Mouse (Mus musculus) heart, adult 10 weeks (tissue): Measurements from ENCODE around the gene Tmem150b. TPM values are rescaled to one million over a fixed set of nuclear protein-coding genes. Genes with fewer than 3 reads are reported as not detected.

Experiments
- polyA plus RNA-seq: library from polyadenylated mRNA; stranded (reverse); fragments of 350-450 nt; fragmentation: Illumina TruSeq; extraction: RNeasy Lipid Tissue Mini Kit (QIAGEN cat#74804); gene quantifications from one replicate; pipeline ENCODE4 v1.2.3, GENCODE M21; 2014; ENCODE audit warnings: low read depth, low replicate concordance

The Tmem150b gene
- not detected for polyA plus RNA-seq

DNA sequence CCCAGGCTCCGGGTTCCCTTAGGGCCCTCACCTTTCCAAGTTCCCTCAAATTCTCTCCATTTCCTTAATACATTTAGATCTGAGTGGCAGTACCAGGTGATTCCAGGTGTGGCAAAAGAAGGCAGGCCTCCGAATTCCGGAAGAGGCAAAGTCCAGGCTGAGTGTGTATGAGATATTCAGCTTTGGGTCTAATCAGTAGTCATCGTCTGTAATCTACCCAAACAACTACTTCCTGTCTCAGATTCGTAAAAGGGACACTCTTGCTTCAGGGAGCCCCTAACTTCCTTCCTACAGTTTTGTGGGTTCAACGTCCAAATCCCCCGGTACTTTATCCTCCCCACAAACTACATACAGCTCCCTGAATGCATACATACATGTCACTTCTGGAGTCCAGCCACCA, at the start of gene Tmem150b:
Gene Tmem150b, minus strand, starts transcription at position 81 of the 400 bp plus-strand sequence.

DNA sequence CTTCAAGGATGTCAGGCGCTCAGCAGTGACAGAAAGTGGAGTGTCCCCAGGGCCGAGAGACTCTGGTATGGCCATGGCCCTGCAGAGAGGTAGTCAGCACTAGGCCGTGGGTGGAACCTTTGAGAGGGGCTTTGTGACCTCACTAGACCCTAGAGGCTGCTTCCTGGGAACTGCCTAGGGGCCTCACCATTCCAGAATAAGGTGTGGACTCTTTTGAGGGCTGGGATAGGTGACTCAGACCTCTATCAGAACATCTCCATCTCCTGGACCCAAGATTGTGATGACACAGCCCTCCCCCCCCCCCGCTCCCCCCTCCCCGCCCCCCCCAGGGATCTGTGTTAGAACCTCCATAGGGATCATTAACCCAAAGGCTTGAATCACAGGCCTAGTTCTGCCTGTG, 46.2 kb upstream of the Tmem150b start, which contains the start of gene Fam71e2:
Gene Fam71e2, minus strand, starts transcription at position 101 of the 400 bp plus-strand sequence.

GRCm38 (mm10) chr7:4752821-4753570, 27.9 kb upstream of the Tmem150b start, which contains the start of gene Cox6b2:
Gene Cox6b2, minus strand, starts transcription at chr7:4753094.

DNA sequence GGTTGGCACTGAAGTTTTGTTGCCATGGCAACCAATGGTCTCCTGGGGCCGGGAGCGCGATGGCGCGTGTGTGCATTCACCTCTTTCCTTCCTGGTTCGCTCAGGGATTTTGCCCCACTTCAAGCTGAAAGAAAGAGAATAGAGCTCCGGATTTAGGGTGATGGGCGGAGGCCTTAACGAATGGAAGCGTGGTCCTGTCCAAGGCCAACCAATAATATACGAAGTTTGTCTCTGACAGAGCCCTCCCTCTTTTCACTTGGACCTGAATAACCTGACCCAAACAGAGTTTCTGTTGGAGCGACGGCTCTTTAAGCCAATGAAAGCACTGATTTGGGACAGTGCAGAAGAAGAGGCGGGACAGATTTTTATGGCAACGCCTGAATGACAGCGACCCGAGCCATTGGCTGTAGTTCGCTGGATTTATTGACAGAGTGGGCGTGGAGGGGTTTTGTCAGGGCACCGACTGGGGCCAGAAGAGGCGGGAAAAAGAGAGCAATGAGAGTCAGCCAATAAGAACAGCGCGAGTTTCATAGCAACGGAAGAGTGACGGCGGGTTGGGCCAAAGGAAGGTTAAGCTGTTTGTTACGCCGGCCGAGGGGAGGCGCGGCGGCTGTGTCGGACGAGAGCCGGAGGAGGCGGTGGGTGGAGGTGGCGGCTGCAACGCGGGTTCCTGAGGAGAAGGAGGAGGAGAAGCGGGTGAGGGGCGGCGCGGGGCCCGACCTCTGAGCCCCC, 14.7 kb upstream of the Tmem150b start, which contains the start of gene Kmt5c:
Gene Kmt5c, plus strand, starts transcription at position 572 of the 732 bp plus-strand sequence.

GRCm38 (mm10) chr7:4690387-4690786, 34.7 kb downstream of the Tmem150b start, which contains the start of gene Brsk1:
Gene Brsk1, plus strand, starts transcription at chr7:4690604.

GRCm38 (mm10) chr7:4684632-4685417, 40.2 kb downstream of the Tmem150b start, which contains the start of gene Hspbp1:
Gene Hspbp1, minus strand, starts transcription at chr7:4685068.

GRCm38 (mm10) chr7:4658912-4659551, 66.0 kb downstream of the Tmem150b start, which contains the start of gene Ppp6r1:
Gene Ppp6r1, minus strand, starts transcription at chr7:4659019.

Other genes with a start within 250 kb of the Tmem150b start
- 103 TPM for gene Ppp1r12c, start 223.6 kb downstream of the Tmem150b start, polyA plus RNA-seq
- 33.8 TPM for gene Tnnt1, start 208.9 kb downstream of the Tmem150b start, polyA plus RNA-seq
- gene Tnni3, start 201.0 kb downstream of the Tmem150b start, polyA plus RNA-seq = 10,656 TPM
- gene Dnaaf3, start 192.8 kb downstream of the Tmem150b start, polyA plus RNA-seq = 7.5 TPM
- gene Syt5, start 177.7 kb downstream of the Tmem150b start, polyA plus RNA-seq = 0.97 TPM
- not detected for gene Ptprh, start 121.2 kb downstream of the Tmem150b start, polyA plus RNA-seq
- 7.5 TPM for gene Tmem86b, start 93.8 kb downstream of the Tmem150b start, polyA plus RNA-seq
- gene Ppp6r1, start 66.2 kb downstream of the Tmem150b start, polyA plus RNA-seq = 64.9 TPM
- gene Hspbp1, start 40.2 kb downstream of the Tmem150b start, polyA plus RNA-seq = 37.1 TPM
- gene Brsk1, start 34.6 kb downstream of the Tmem150b start, polyA plus RNA-seq = 2.1 TPM
- gene Kmt5c, start 14.9 kb upstream of the Tmem150b start, polyA plus RNA-seq = 22.8 TPM
- gene Cox6b2, start 27.8 kb upstream of the Tmem150b start, polyA plus RNA-seq = 10.7 TPM
- not detected for gene Fam71e2, start 46.1 kb upstream of the Tmem150b start, polyA plus RNA-seq
- gene Il11, start 57.6 kb upstream of the Tmem150b start, polyA plus RNA-seq = not detected
- gene Tmem190, start 57.7 kb upstream of the Tmem150b start, polyA plus RNA-seq = not detected
- gene Tmem238, start 64.4 kb upstream of the Tmem150b start, polyA plus RNA-seq = 6.3 TPM
- gene Rpl28, start 67.6 kb upstream of the Tmem150b start, polyA plus RNA-seq = 392 TPM
- 101 TPM for gene Ube2s, start 87.3 kb upstream of the Tmem150b start, polyA plus RNA-seq
- gene Shisa7, start 119.4 kb upstream of the Tmem150b start, polyA plus RNA-seq = not detected
- 13.4 TPM for gene Isoc2b, start 145.0 kb upstream of the Tmem150b start, polyA plus RNA-seq
- gene Isoc2a, start 151.9 kb upstream of the Tmem150b start, polyA plus RNA-seq = 45.8 TPM
- gene Gm36210, start 181.3 kb upstream of the Tmem150b start, polyA plus RNA-seq = not detected
- gene Zfp628, start 190.0 kb upstream of the Tmem150b start, polyA plus RNA-seq = 4.9 TPM
- gene Nat14, start 196.8 kb upstream of the Tmem150b start, polyA plus RNA-seq = 4.8 TPM
- 4.7 TPM for gene Ssc5d, start 200.5 kb upstream of the Tmem150b start, polyA plus RNA-seq
- gene Sbk2, start 239.2 kb upstream of the Tmem150b start, polyA plus RNA-seq = 56.6 TPM
- 60.8 TPM for gene Sbk3, start 245.9 kb upstream of the Tmem150b start, polyA plus RNA-seq